Mouse (Mus musculus) brain, embryonic 18.5 days (tissue): ENCODE measurements around the gene Hacd2.

Experiments used
- DNase-seq: peaks from one replicate; pipeline ENCODE4 v3.0.0-alpha.2; 2012; ENCODE audit warnings: low read depth, low spot score

Gene Hacd2

DNA sequence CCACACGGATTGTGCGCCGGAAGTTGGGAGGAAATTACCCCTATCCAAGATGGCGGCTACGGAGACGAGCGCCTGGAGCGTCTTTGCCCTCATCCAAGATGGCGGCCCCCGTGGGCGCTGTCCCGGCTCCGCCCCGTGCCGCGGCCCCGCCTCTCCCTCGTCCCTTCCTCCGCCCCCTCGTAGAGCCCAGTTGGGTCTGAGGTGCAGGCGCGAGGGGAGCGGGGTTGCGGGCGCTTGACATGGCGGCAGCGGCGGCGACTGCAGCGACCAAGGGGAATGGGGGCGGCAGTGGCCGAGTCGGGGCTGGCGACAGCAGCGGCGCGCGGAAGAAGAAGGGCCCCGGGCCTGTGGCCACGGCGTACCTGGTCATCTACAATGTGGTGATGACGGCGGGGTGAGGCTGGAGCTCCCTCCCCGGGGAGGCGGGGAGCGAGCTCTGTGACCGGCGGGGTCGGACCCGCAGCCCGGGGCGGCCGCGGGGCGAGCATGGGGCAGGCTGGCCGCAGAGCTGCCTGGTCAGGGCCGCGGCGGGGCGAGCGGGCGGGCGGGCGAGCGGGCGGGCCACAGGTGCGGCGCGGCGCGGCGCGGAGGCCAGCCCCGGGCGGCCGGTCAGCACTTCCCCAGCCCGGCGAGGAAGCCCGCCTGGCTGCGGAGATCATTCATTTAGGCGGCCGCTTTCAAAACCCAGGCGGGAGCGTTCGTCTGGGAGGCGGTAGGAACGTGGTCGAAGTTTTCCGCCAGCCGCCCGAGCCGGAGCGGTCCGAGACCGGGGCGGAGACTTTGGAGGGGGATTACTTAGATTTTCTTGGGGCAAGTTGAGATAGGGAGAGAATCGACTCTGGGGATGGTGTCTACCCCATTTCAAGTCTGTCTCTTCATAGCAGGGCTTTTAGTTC, at the start of gene Hacd2:
Gene Hacd2, plus strand, starts transcription at position 187 of the 896 bp plus-strand sequence.
- DNase-seq, result peak; percentile 88

DNA sequence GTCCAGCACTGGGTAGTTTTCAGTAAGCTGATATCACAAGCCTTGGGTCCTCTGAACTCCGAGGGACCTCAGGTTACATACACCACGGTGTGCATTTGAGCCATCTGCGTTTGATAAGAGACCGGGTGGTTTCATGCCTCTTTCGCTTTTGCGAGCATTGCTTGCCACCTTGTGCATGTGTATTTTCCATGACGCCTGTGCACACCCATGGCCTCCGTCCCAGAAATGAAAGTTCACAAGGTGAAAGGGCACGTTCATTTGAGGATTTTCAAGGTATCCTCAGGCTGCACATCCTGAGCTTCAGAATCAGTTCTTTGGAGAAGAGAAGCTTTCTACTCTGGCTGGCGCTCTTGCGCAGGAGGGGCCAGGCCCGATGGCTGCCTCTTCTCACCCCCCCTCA, 49.8 kb upstream of the Hacd2 start:
- DNase-seq, result no peak

- no peak for DNase-seq
These were observed 46.7 kb upstream of the Hacd2 start for GRCm38 (mm10) chr16:34975544-34975943.

DNA sequence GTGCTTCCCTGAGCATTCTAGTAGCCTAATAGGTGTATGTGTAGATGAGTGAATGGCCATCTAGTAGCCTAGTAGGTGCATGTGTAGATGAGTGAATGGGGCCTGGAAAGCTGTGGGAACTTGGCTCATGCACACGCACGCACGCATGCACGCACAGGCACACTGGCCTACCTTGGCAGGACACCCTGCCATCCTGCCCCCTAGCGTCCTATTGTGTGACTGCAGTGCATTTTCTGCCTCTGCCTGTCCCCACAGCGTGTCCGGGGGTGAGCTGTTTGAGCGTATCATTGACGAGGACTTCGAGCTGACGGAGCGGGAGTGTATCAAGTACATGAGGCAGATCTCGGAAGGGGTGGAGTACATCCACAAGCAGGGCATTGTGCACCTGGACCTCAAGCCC, 45.6 kb upstream of the Hacd2 start:
- DNase-seq, result no peak

GRCm38 (mm10) chr16:34978018-34978417, 44.2 kb upstream of the Hacd2 start:
- no peak for DNase-seq

DNA sequence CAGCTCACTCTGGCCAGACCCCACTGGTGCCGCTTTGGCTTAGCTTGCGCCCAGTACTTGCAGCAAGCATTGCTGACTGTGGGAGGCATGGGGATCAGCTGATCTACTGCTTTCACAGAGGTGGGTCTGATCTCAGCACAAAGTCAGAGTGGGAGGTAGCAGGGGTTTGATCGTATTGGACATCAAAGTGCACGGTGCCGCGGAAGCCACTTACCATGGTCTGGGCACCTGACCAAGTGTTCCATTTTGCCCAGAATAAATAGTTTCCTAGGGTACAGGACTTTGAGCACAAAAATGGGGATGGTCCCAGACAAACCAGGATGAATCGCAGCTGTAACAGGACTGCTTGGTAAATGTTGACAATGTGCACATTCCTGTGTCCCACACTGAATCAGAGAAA, 41.2 kb upstream of the Hacd2 start:
- DNase-seq, result no peak

GRCm38 (mm10) chr16:34984203-34985030, 37.8 kb upstream of the Hacd2 start:
- no peak for DNase-seq

GRCm38 (mm10) chr16:34985031-34985346, 37.2 kb upstream of the Hacd2 start:
- no peak for DNase-seq

DNA sequence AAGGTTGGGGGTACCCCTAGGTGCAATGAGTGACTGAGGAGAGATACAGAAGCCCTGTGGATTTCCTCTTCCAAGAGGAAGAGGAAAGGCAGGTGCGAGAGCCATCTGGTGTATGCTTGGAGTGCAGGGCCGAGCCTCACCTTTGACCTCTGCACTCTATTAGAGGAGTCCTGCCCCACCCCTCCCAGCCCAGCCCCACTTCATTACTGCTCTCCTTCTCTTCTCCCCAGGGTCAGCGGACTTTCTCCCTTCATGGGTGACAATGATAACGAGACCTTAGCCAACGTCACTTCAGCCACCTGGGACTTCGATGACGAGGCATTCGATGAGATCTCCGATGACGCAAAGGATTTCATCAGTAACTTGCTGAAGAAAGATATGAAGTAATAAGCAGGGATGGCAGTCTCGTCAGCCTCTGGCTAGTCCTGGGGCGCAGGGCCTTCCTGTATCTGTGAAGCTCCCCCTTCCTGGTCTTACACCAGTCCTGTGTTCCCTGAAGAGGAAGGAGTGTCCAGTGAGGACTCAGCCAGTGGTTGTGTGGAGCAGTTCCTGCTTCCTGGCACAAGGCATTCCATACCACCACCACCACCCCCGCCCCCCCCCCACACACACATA, 35.9 kb upstream of the Hacd2 start:
- DNase-seq, result no peak

- no peak for DNase-seq
These were observed 30.9 kb upstream of the Hacd2 start for GRCm38 (mm10) chr16:34991365-34991764.

- DNase-seq, result no peak
These were observed 29.4 kb upstream of the Hacd2 start for GRCm38 (mm10) chr16:34992854-34993253.

- no peak for DNase-seq
These were observed 28.4 kb upstream of the Hacd2 start for GRCm38 (mm10) chr16:34993694-34994330.

GRCm38 (mm10) chr16:34994641-34995141, 27.5 kb upstream of the Hacd2 start:
- DNase-seq, result no peak

DNA sequence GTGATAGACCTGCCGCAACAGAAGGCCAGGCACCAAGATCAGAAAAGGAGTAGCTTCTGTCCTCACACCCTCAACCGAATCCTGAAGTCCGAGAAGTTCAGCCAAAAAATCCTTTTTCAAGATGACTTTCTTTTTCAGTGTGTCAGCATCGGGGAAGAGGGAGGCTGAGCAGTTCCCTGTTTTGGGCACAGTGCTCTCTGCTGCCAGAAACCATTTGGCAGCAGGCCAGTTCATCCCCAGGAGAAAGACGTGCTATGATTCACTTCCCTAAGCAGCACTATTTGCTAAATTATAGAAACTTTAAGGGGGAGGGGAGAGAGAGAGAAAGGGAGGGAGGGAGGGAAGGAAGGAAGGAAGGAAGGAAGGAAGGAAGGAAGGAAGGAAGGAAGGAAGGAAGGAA, 26.1 kb upstream of the Hacd2 start:
- DNase-seq, result no peak

DNA sequence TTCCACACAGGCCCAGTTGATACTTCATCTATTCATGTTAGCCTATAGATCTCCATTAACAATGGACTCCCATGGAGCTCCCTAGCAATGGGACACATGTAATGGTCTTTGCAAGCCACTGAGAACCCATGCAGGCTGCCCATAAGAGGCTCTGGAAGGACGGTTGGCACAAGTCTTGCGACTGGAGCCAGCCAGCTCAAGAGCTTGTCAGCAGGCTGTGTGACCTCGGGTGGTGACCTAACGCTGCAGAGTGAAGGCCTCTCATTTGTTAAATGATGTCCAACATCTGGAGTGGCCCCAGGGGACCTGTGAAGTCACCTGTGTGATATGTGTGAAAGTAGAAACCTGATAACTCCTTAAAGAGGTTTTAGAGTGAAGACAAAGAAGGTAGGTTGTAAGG, 25.2 kb upstream of the Hacd2 start:
- DNase-seq, result no peak

DNA sequence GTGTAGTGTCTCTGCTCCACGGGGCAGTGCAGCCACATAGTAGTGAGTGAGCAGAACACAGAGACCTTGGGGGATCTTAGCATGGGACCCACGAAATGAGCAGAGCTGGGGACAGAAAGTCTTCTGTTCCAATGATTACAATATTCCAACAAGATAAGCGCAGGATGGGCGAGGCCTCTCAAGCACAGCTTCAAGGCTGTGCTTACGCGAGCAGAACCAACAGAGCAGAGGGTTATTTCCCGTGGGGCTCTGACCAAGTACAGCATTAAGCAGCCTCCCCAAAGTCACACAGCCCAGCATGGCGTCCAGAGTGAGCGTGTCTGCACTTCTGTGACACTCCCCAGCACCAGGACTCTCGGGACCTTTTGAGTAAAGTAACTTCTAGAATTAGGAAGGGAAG, 24.7 kb upstream of the Hacd2 start:
- no peak for DNase-seq

GRCm38 (mm10) chr16:34999016-34999415, 23.2 kb upstream of the Hacd2 start:
- DNase-seq, result no peak

- no peak for DNase-seq
These were observed 22.2 kb upstream of the Hacd2 start for GRCm38 (mm10) chr16:34999986-35000385.

GRCm38 (mm10) chr16:35000923-35001560, 21.2 kb upstream of the Hacd2 start:
- no peak for DNase-seq

DNA sequence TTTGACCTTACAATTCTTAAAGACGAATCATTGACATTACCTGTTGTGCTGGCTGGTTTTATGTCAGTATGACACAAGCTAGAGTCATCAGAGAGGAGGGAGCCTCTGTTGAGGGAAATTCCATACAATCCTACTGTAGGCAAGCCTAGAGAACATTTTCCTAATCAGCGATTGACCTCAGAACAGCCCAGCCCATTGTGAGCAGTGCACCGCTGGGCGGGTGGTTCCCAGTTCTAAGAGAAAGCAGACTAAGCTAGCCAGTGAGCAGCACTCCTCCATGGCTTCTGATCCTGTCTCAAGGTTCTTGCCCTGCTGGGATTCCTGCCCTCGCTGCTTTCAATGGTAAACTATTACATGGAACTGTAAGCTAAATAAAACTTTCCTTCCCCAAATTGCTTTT, 17.9 kb upstream of the Hacd2 start:
- DNase-seq, result no peak

DNA sequence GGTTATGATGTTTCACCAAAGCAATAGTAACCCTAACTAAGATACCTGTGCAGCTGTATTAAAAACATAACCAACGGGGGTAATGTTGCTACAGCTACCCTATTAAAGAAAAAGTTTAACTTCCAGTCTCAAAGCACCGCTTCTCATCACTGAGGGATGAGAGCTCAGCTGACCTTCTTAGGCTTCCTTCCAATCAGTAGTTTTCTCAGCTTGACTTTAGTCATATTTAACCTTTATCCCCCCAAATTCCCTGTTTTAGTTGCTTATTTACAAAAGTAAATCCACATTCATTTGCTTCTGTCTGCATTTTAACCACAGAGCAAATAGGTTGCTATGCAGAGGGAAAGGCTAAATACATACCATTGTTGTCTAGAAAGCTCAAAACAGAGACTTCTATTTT, 17.5 kb upstream of the Hacd2 start:
- no peak for DNase-seq
